Mouse (Mus musculus) spleen, adult 2 months (tissue): ENCODE data around the gene Nectin4.
"Not testable (repeated sequence)": the region's sequence is repeated elsewhere in the genome, so short reads cannot be mapped to it uniquely, and the experiment has no call there.

Experiments used
- CTCF ChIP-seq: fragments of 200-500 bp; IDR thresholded peaks from 2 replicates; pipeline ENCODE4 v1.5.1; 2011; ENCODE audit warnings: mild to moderate bottlenecking, inconsistent platforms; ENCODE audit not compliant: insufficient read depth, insufficient read length, insufficient replicate concordance; ENCODE audit errors: extremely low read depth
- POLR2A ChIP-seq: fragments of 200-500 bp; IDR thresholded peaks from 2 replicates; pipeline ENCODE4 v1.6.1; 2011; ENCODE audit warnings: low read depth, low read length, inconsistent platforms

DNA sequence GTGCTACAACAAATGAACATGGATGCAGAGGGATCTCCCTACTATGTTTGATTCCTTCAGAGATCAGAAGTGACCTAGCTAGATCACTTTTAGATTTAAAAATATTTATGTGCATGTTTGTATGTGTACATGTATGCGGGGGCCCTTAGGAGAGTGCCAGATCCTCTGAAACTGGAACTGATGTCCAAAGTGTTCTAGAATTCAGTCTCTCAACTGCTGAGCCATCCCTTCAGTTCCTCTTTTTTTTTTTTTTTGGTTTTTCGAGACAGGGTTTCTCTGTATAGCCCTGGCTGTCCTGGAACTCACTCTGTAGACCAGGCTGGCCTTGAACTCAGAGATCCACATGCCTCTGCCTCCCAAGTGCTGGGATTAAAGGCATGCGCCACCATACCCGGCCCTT lies 43.3 kb upstream of the Nectin4 start:
- TF ChIP-seq CTCF, POLR2A: not testable (repeated sequence)
